In the genomic region with DNA sequence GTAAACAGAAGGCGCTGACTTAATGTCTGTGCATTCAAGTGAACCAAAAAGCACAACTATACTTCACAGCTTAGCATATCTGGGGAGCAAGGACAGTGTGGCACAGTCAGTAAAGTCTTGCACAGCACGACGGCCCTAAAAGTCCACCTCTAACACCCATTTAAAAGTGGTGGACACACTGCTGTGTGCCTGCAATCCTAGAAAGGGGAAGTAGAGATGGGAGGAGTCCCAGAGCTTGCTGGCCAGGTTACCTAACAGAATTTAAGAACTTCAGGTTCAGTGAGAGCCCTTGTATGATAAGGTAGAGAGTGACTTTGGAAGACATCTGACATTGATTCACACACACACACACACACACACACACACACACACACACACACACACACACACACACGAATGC, we compare ENCODE assay signal across 24 mouse cellular contexts.
DNase-seq lines count a peak whose midpoint lies in the region; ATAC-seq and TF ChIP-seq lines count a peak whose summit lies in the region.
"Had no signal": no experiment of that assay in that cellular context is flagged by ENCODE, and none has a peak within 500 bp of the region (broad histone marks: within the 10 kb centered on the region; RNA-seq: fewer than 3 reads in every experiment).

No protein-coding gene starts in this region.

- H3K9ac ChIP-seq in midbrain, embryonic 13.5 days (replicated peaks) = no peak overlapping the region
- no peak overlapping the region for H3K9ac ChIP-seq in midbrain, embryonic 16.5 days (ENCODE audit: low read depth, low read length)
- H3K9ac ChIP-seq in limb, embryonic 14.5 days (ENCODE audit: low read depth, low read length, severe bottlenecking) = no peak overlapping the region
- H3K9ac ChIP-seq: forebrain, embryonic 13.5 days; hindbrain, embryonic 15.5 days; liver, embryonic 14.5 days; lung, embryonic 15.5 days; midbrain, embryonic 12.5 days had no signal

- TF ChIP-seq CTCF in embryonic fibroblast, embryonic 13.5 days (IDR thresholded peaks at IDR 0.05; ENCODE audit: borderline replicate concordance, insufficient read depth, low read length) = no peak

- 0 out of 2 replicates have a peak overlapping the region, but pooled peaks have one; percentile 83 for H3K27ac ChIP-seq in midbrain, embryonic 13.5 days
- H3K27ac ChIP-seq in midbrain, embryonic 16.5 days (ENCODE audit: low read length) = no peak overlapping the region
- peak overlapping the region; percentile 98 for H3K27ac ChIP-seq in embryonic fibroblast, embryonic 13.5 days (ENCODE audit: insufficient read depth, low read length)
- H3K27ac ChIP-seq in limb, embryonic 14.5 days (replicated peaks; ENCODE audit: low read depth, low read length) = peak overlapping the region; percentile 88
- H3K27ac ChIP-seq: forebrain, embryonic 13.5 days; liver, embryonic 14.5 days; lung, embryonic 15.5 days; macrophage had no signal

- no peak overlapping the region for H3K4me3 ChIP-seq in midbrain, embryonic 13.5 days (replicated peaks)
- H3K4me3 ChIP-seq in midbrain, embryonic 16.5 days (ENCODE audit: low read depth, low read length) = no peak overlapping the region
- no peak overlapping the region for H3K4me3 ChIP-seq in embryonic fibroblast, embryonic 13.5 days (ENCODE audit: insufficient read depth, low read length)
- no peak overlapping the region for H3K4me3 ChIP-seq in limb, embryonic 14.5 days (replicated peaks; ENCODE audit: low read length)
- H3K4me3 ChIP-seq: erythroblast, embryonic 14.5 days; forebrain, embryonic 13.5 days; hindbrain, embryonic 15.5 days; lung, embryonic 15.5 days; midbrain, embryonic 12.5 days; myocyte had no signal

- no peaks in the 10 kb centered on the region for H3K27me3 ChIP-seq in midbrain, embryonic 13.5 days
- no peaks in the 10 kb centered on the region for H3K27me3 ChIP-seq in midbrain, embryonic 16.5 days (ENCODE audit: control insufficient read depth, insufficient read depth, low read depth, low read length)
- H3K27me3 ChIP-seq in limb, embryonic 14.5 days (ENCODE audit: control insufficient read depth, insufficient read depth, low read length) = no peaks in the 10 kb centered on the region
- H3K27me3 ChIP-seq: forebrain, embryonic 13.5 days; hindbrain, embryonic 15.5 days; lung, embryonic 15.5 days; midbrain, embryonic 12.5 days had no signal

- TF ChIP-seq POLR2A in embryonic fibroblast, embryonic 13.5 days (IDR thresholded peaks at IDR 0.05; ENCODE audit: low read depth, low read length) = no peak
- TF ChIP-seq POLR2A in limb, embryonic 14.5 days (IDR thresholded peaks at IDR 0.05; ENCODE audit: borderline replicate concordance, extremely low read depth, insufficient read depth, insufficient read length) = no peak

- ATAC-seq in midbrain, embryonic 13.5 days = no peak
- ATAC-seq in midbrain, embryonic 16.5 days = no peak
- no peak for ATAC-seq in limb, embryonic 14.5 days (ENCODE audit: low FRiP score, low read depth)
- ATAC-seq: intestine, embryonic 16.5 days had no signal

- WGBS in midbrain, embryonic 13.5 days = 89% methylated on average over 4 of the region's 4 CpGs
- WGBS in midbrain, embryonic 16.5 days = 91% methylated on average over 4 of the region's 4 CpGs
- WGBS in limb, embryonic 14.5 days = 62% methylated on average over 4 of the region's 4 CpGs

- no peaks in the 10 kb centered on the region for H3K36me3 ChIP-seq in midbrain, embryonic 13.5 days
- H3K36me3 ChIP-seq in midbrain, embryonic 16.5 days (ENCODE audit: control insufficient read depth, insufficient read depth, low read length) = no peaks in the 10 kb centered on the region
- H3K36me3 ChIP-seq in limb, embryonic 14.5 days (ENCODE audit: control insufficient read depth, insufficient read depth, low read length) = no peaks in the 10 kb centered on the region
- H3K36me3 ChIP-seq: hindbrain, embryonic 15.5 days; lung, embryonic 15.5 days; midbrain, embryonic 12.5 days had no signal

- H3K9me3 ChIP-seq in midbrain, embryonic 13.5 days = no peaks in the 10 kb centered on the region
- no peaks in the 10 kb centered on the region for H3K9me3 ChIP-seq in midbrain, embryonic 16.5 days (replicated peaks; ENCODE audit: control insufficient read depth, low read length, poor library complexity, severe bottlenecking)
- no peaks in the 10 kb centered on the region for H3K9me3 ChIP-seq in limb, embryonic 14.5 days (ENCODE audit: control insufficient read depth, low read length)
- H3K9me3 ChIP-seq: forebrain, embryonic 13.5 days; hindbrain, embryonic 15.5 days; lung, embryonic 15.5 days; midbrain, embryonic 12.5 days had no signal

- no peak overlapping the region for H3K4me2 ChIP-seq in midbrain, embryonic 13.5 days (replicated peaks)
- no peak overlapping the region for H3K4me2 ChIP-seq in midbrain, embryonic 16.5 days (ENCODE audit: low read length)
- no peak overlapping the region for H3K4me2 ChIP-seq in limb, embryonic 14.5 days (replicated peaks; ENCODE audit: low read depth, low read length, severe bottlenecking)
- H3K4me2 ChIP-seq: forebrain, embryonic 13.5 days; hindbrain, embryonic 15.5 days; lung, embryonic 15.5 days; midbrain, embryonic 12.5 days had no signal

- DNase-seq in limb, embryonic 14.5 days (ENCODE audit: low spot score) = no peak
- DNase-seq in layer of hippocampus, postnatal 25 days (ENCODE audit: extremely low spot score in 1 of 2, low spot score in 1 of 2) = no peak
- no peak for DNase-seq in kidney, postnatal 14 days
- no peak for DNase-seq in Muller cell, postnatal 12 days (ENCODE audit: inconsistent ontology term)
- DNase-seq: adrenal gland, postnatal 10 days; B cell, adult 2 months; cerebellum, postnatal 10 days; gastrocnemius, postnatal 25 days; heart, postnatal 14 days; kidney, postnatal 4 days; spleen, adult 18-20 months; thymus, postnatal 36 days had no signal

- H3K4me1 ChIP-seq in midbrain, embryonic 13.5 days (replicated peaks) = peaks cover 21% of the 10 kb centered on the region
- H3K4me1 ChIP-seq in midbrain, embryonic 16.5 days (ENCODE audit: control insufficient read depth, insufficient read depth, low read length) = peaks cover 7% of the 10 kb centered on the region
- H3K4me1 ChIP-seq in embryonic fibroblast, embryonic 13.5 days (ENCODE audit: control insufficient read depth, insufficient read depth, low read length) = peaks cover 7% of the 10 kb centered on the region
- H3K4me1 ChIP-seq in limb, embryonic 14.5 days (ENCODE audit: control insufficient read depth, insufficient read depth, low read length) = peaks cover 29% of the 10 kb centered on the region
